Mouse (Mus musculus) CH12.LX (cell line): ENCODE measurements around the gene Dscaml1.

ENCODE experiments used
- CTCF ChIP-seq, 2 experiments: IDR thresholded peaks in 1 of 2; conservative IDR thresholded peaks in 1 of 2; 2 replicates each; pipeline ENCODE4 v1.5.1; 2011 to 2012; ENCODE audit warnings: low read depth in 2 of 2, low read length in 2 of 2, improper control_type of control experiment in 1 of 2, inconsistent platforms in 1 of 2, mild to moderate bottlenecking in 1 of 2, moderate library complexity in 1 of 2
- JUND ChIP-seq: conservative IDR thresholded peaks from 2 replicates; pipeline ENCODE4 v1.6.1; 2011; ENCODE audit warnings: low read depth, low read length, improper control_type of control experiment
- KAT2A ChIP-seq: IDR thresholded peaks from 2 replicates; pipeline ENCODE4 v1.6.1; 2012; ENCODE audit warnings: low read length, improper control_type of control experiment, inconsistent platforms; ENCODE audit not compliant: insufficient replicate concordance
- POLR2A ChIP-seq: IDR thresholded peaks from 2 replicates; pipeline ENCODE4 v1.6.1; 2011; ENCODE audit warnings: low read depth, mild to moderate bottlenecking, improper control_type of control experiment, low read length
- SIN3A ChIP-seq: IDR thresholded peaks from 2 replicates; pipeline ENCODE4 v1.6.1; 2012; ENCODE audit warnings: low read length, improper control_type of control experiment, inconsistent platforms
- ZC3H11A ChIP-seq: IDR thresholded peaks from 2 replicates; pipeline ENCODE4 v1.6.1; 2012; ENCODE audit warnings: low read depth, mild to moderate bottlenecking, inconsistent platforms, low read length, improper control_type of control experiment

DNA sequence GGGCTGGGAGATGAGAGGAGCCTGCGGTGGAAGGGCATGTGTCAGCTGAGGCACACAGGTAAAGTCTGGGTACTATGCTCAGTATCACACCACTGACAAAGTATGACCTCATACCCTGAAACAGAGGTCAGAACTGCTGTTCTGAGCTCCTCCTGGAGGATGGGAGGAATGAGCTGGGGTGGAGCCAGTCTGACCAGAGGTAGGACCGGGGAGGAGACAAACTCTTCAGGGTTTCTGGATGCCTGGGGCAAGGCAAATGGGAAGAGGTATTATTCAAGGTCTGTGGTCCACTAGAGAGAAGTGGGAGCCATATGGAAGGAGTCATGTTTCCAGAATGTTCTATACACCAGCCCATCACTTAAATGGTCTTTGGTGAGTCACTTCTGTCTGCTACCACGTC is 15.3 kb upstream of the Dscaml1 start:
- no peak for TF ChIP-seq JUND
- no peak for TF ChIP-seq POLR2A
- no peak for TF ChIP-seq CTCF (conservative IDR thresholded peaks at IDR 0.05 in 1 of 2, IDR thresholded peaks at IDR 0.05 in 1 of 2; ENCODE audit: low read depth in 2 of 2, low read length in 2 of 2)
- no peak for TF ChIP-seq KAT2A
- TF ChIP-seq SIN3A: no peak
- no peak for TF ChIP-seq ZC3H11A
